Mouse (Mus musculus) ES-E14 (cell line): ENCODE results near the gene Rasgef1c. TPM values are rescaled to one million over a fixed set of nuclear protein-coding genes. Genes with fewer than 3 reads are reported as not detected.

ENCODE experiments used
- DNase-seq: peaks from one replicate; pipeline ENCODE4 v3.0.0-alpha.2; 2013; ENCODE audit warnings: low read depth, low spot score
- H3K27ac ChIP-seq: 2 replicates; pipeline ENCODE4 v1.5.1; 2012; ENCODE audit warnings: low read depth, mild to moderate bottlenecking, low read length, moderate library complexity, mixed read lengths; ENCODE audit not compliant: poor library complexity, insufficient read depth, severe bottlenecking
- H3K36me3 ChIP-seq: 2 replicates; pipeline ENCODE4 v1.6.1; 2012; ENCODE audit warnings: mild to moderate bottlenecking, low read length, moderate library complexity, mixed read lengths; ENCODE audit not compliant: control insufficient read depth, poor library complexity, insufficient read depth, severe bottlenecking
- H3K4me1 ChIP-seq, 2 experiments: fragments of 150-350 bp in 1 of 2; sonication (generic) in 1 of 2; 2 replicates each; pipeline ENCODE4 v1.6.1; 2012; ENCODE audit warnings: low read length in 2 of 2, mild to moderate bottlenecking in 1 of 2, mixed read lengths in 1 of 2; ENCODE audit not compliant: control insufficient read depth in 2 of 2, insufficient read depth in 2 of 2, poor library complexity in 1 of 2
- H3K4me3 ChIP-seq, 2 experiments: fragments of 150-350 bp in 1 of 2; sonication (generic) in 1 of 2; 2 replicates each; pipeline ENCODE4 v1.5.1; 2012; ENCODE audit warnings: low read length in 2 of 2, low read depth in 1 of 2, mild to moderate bottlenecking in 1 of 2, mixed read lengths in 1 of 2; ENCODE audit not compliant: insufficient read depth in 1 of 2, poor library complexity in 1 of 2, severe bottlenecking in 1 of 2
- H3K9ac ChIP-seq: 2 replicates; pipeline ENCODE4 v1.6.1; 2012; ENCODE audit warnings: low read depth, mild to moderate bottlenecking, low read length, mixed read lengths; ENCODE audit not compliant: poor library complexity, insufficient read depth, severe bottlenecking
- H3K9me3 ChIP-seq: fragments of 150-350 bp; sonication (generic); 2 replicates; pipeline ENCODE4 v1.6.1; 2012; ENCODE audit warnings: low read depth, mild to moderate bottlenecking, low read length; ENCODE audit not compliant: control insufficient read depth, insufficient read depth
- CHD2 ChIP-seq: IDR thresholded peaks from 2 replicates; pipeline ENCODE4 v1.6.1; 2014; ENCODE audit warnings: mild to moderate bottlenecking, low read depth, low read length, inconsistent platforms
- HCFC1 ChIP-seq: IDR thresholded peaks from 2 replicates; pipeline ENCODE4 v1.6.1; 2012; ENCODE audit warnings: low read length, inconsistent platforms, borderline replicate concordance; ENCODE audit not compliant: insufficient read depth
- MAFK ChIP-seq: IDR thresholded peaks from 2 replicates; pipeline ENCODE4 v1.6.1; 2014; ENCODE audit warnings: mild to moderate bottlenecking, low read depth, low read length, inconsistent platforms; ENCODE audit not compliant: insufficient read depth
- ZC3H11A ChIP-seq: IDR thresholded peaks from 2 replicates; pipeline ENCODE4 v1.6.1; 2012; ENCODE audit warnings: low read depth, mild to moderate bottlenecking, inconsistent platforms, low read length, borderline replicate concordance
- ZNF384 ChIP-seq: IDR thresholded peaks from 2 replicates; pipeline ENCODE4 v1.6.1; 2012; ENCODE audit warnings: low read depth, low read length, inconsistent platforms
- in situ Hi-C, 2 experiments: fragments of 600-800 bp; cut with MboI; formaldehyde crosslinking; loops; one replicate each; pipeline ENCODE4 v1.15.1; 2025; ENCODE audit warnings: low sequenced_read_pairs in 2 of 2, inconsistent platforms in 1 of 2; ENCODE audit not compliant: unreplicated experiment in 2 of 2
- total RNA-seq: library from RNA; depleted of rRNA; stranded (reverse); fragments of 300-350 nt; gene quantifications from 2 replicates; pipeline ENCODE4 v1.2.3, GENCODE M21; 2012

Gene Rasgef1c
- total RNA-seq, 1 experiment, result 0.76 TPM

DNA sequence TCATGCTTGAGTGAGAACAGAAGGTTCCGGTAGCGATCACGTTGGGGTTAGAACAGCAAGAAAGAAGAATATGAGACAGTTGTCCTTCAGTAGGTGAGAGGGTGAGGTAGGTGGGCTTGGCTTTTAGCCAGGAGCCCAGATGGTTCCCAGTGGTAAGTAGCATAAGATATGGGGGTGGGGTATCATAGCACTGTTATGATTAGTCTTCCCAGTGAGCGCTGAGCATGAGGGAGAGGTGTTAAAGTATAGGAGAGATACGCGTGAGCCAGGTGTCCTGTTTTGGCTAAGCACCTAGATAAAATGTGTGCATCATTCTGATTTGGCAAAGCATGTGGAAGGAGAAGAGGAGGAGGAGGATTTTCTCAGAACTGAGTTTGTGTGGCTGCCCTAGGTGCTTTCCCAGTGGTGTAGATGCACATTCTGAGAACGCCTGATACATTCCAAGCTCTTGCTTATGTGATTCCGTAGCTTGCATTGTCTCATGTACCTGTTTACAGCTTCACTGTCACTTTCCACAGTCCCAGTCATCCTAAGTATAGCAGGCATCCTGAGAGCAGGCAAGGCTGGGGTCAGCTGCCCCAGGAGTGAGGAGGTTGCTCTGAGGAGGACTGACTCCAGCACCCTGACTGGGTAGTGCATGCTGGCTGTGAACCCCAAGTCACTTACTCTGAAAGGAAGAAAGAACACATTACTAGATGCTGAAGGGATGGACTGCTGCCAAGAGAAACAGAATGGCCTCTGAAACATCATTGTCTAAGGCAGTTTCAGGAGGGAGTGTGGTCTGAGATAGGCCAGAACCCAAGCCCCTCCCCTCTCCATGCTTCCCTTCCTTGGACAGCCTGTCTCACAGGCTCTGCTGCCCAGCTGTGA lies 24.5 kb upstream of the Rasgef1c start:
- Histone ChIP-seq H3K9me3 (no peaks in the 10 kb centered on the region), H3K36me3 (peaks cover 10% of the 10 kb centered on the region), H3K27ac (no peak overlapping the region), H3K4me3 (no peak overlapping the region), H3K4me1 (no peaks in the 10 kb centered on the region), H3K9ac (no peak overlapping the region)
- no peak for DNase-seq
- TF ChIP-seq ZC3H11A (no peak), CHD2 (no peak), ZNF384 (no peak), HCFC1 (no peak), MAFK (no peak)
- in situ Hi-C loops, result no loop called here

DNA sequence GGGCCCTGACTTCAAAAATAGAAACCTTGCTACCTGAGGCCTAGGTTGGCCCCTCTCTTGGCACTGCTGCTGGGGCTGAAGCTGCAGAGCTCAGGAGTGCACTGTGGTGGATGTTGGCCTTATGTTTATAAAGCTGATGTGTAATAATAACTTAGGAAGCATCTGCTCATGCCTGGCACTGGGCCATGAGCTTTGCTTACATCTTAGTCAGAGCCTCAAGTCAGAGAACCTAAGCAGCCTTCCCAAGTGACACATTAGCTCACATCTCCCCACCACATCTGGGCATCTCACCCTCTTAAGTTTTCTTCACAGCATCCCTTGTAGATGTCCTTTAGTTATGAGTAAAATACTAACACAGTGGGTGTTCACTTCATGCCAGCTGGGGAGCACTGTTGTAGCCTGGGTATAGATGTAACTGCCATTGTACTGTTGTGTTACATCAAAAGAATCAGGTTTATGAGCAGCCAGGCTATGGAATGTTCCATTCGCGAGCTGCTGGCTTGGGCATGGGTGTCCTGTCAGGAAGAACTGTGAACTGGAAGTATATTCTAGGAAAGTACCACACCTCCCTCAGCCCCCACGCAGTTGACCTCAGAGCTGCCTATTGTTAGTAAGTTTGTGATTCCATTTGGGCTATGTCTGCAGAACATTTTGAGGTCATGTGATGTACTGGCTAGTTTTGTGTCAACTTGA lies 21.5 kb upstream of the Rasgef1c start:
- Histone ChIP-seq H3K36me3 (peaks cover 7% of the 10 kb centered on the region), H3K27ac (no peak overlapping the region), H3K9me3 (no peaks in the 10 kb centered on the region), H3K9ac (no peak overlapping the region), H3K4me3 (no peak overlapping the region), H3K4me1 (no peaks in the 10 kb centered on the region)
- in situ Hi-C loops, result no loop called here
- TF ChIP-seq ZNF384, result no peak
- TF ChIP-seq MAFK, result no peak
- TF ChIP-seq ZC3H11A, result no peak
- TF ChIP-seq HCFC1, result no peak
- no peak for TF ChIP-seq CHD2
- DNase-seq, result no peak

DNA sequence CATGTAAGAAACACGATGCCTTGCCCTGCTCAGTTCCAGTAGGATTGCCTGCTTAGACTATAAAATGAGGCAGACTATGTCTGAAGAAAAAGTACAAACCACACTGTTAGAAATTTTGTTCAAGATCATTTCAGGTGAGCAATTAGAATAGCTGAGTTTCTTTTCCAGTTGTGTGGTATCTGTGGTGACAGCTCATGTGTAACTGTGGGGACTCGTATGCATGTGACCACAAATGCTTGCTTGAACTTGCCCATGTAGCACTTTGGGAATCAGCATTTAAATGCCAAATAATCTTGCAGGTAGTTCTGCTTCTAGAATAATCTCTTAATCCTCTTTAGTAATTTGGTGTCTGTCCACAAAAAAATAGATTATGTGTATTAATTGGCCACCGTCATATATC lies 18.2 kb upstream of the Rasgef1c start:
- H3K4me1 ChIP-seq, result no peaks in the 10 kb centered on the region
- TF ChIP-seq ZC3H11A (no peak), ZNF384 (no peak), CHD2 (no peak), HCFC1 (no peak), MAFK (no peak)
- DNase-seq, result no peak
- in situ Hi-C loops, result no loop called here
- peaks cover 10% of the 10 kb centered on the region for H3K36me3 ChIP-seq
- H3K9me3 ChIP-seq, result no peaks in the 10 kb centered on the region
- H3K27ac ChIP-seq, result no peak overlapping the region; the same call in 1 of the 2 replicates
- H3K9ac ChIP-seq, result no peak overlapping the region
- H3K4me3 ChIP-seq, result no peak overlapping the region

DNA sequence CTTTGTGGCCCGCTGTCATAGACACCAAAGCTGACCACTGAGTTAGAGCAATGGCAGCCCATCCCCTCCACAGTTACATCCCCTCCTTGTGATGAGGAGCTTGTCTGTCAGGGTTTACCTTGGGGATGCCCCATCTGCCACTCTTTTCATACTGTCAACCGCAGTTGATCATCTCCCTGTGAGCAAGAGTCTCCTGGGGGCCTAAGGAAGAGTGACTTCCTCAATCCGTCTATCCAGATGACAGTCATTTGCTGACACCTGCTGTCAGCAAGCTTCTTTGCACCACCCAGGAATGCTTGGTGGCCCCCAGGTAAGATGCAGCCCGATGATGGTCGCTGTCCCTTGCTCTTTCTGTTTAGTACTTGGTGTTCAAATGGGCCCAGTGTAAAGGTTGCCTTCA lies 13.2 kb upstream of the Rasgef1c start:
- no peaks in the 10 kb centered on the region for H3K4me1 ChIP-seq
- no peak for TF ChIP-seq ZNF384
- TF ChIP-seq CHD2, result no peak
- TF ChIP-seq MAFK, result no peak
- no peak for TF ChIP-seq HCFC1
- no peak for TF ChIP-seq ZC3H11A
- H3K4me3 ChIP-seq, result no peak overlapping the region
- no peak overlapping the region for H3K27ac ChIP-seq
- peaks cover 3% of the 10 kb centered on the region for H3K36me3 ChIP-seq
- H3K9ac ChIP-seq, result no peak overlapping the region
- no peak for DNase-seq
- H3K9me3 ChIP-seq, result no peaks in the 10 kb centered on the region
- in situ Hi-C loops, result no loop called here
